Mouse (Mus musculus) ES-E14 (cell line): Measurements from ENCODE around the gene Lsm11.

ENCODE experiments used
- HCFC1 ChIP-seq: IDR thresholded peaks from 2 replicates; pipeline ENCODE4 v1.6.1; 2012; ENCODE audit warnings: low read length, inconsistent platforms, borderline replicate concordance; ENCODE audit not compliant: insufficient read depth
- ZC3H11A ChIP-seq: IDR thresholded peaks from 2 replicates; pipeline ENCODE4 v1.6.1; 2012; ENCODE audit warnings: low read depth, mild to moderate bottlenecking, inconsistent platforms, low read length, borderline replicate concordance

GRCm38 (mm10) chr11:45938917-45939316, 5.8 kb downstream of the Lsm11 start:
- TF ChIP-seq ZC3H11A (no peak), HCFC1 (no peak)
